Mouse (Mus musculus): ENCODE results near the gene Col20a1. TPM values are rescaled to one million over a fixed set of nuclear protein-coding genes. Genes with fewer than 3 reads are reported as not detected.

Gene Col20a1
- polyA plus RNA-seq (2016; fragmentation: Nextera tagmentation; extraction: Ambion mirVana): 1.3 and 1.7 TPM in 2 replicates

DNA sequence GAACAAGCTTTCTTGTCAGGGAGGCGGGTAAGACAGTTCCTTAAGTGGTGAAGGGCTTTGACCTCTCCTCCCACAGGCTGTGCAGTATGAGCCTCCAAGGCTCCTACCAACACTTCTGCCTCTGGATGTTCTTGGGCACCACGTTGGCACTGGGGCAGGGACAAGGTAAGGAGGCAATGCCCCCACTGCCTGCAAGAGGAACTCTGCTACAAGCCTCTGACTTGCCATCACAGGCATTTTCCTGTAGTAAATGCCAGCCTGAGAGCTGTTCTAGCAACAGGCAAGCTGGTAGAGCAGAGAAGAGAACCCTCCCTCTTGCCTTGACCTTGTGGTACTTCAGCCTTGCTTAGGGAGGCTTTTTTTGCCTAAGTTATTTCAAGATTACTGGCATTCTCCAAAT, at the start of gene Col20a1:
Gene Col20a1 (plus strand): TSS at position 87 of the 400 bp plus-strand sequence.
- H3K36me3 ChIP-seq: peaks cover 26% of the 10 kb centered on the region
- H3K27me3 ChIP-seq: no peaks in the 10 kb centered on the region
- no peak for ATAC-seq (ENCODE audit: insufficient number of reproducible peaks, insufficient read depth, low FRiP score, low TSS enrichment)
- peaks cover 10% of the 10 kb centered on the region; the same call in 1 of the 2 replicates for H3K4me1 ChIP-seq
- WGBS: 46% methylated on average over 2 of the region's 2 CpGs
- no peaks in the 10 kb centered on the region for H3K9me3 ChIP-seq
- H3K4me3 ChIP-seq: no peak within 1 kb of the TSS
- H3K4me2 ChIP-seq (replicated peaks): no peak within 1 kb of the TSS
- 0 out of 2 replicates have a peak within 1 kb of the TSS, but pooled peaks have one; percentile 1 for H3K27ac ChIP-seq
- no peak within 1 kb of the TSS for H3K9ac ChIP-seq

DNA sequence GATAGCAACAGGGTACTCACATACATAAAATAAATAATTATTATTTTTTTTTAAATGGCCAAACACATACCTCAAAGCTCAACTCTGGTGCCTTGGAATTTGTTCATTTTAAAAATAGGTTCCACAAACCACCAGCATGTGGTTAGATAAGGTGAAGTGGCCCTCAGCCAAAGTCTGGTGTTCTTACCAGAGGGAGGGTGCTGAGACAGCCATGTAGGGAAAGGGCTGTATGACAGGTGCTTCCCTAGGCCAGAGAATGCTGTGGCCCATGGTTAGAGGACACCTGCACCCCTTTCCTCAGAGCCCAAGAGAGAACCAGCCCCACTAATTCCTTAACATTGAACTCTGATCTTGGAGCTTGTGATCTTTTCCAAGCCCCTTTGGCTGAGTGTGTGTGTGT, 46.1 kb upstream of the Col20a1 start:
- Histone ChIP-seq H3K9ac (no peak overlapping the region), H3K36me3 (no peaks in the 10 kb centered on the region), H3K27ac (no peak overlapping the region), H3K27me3 (no peaks in the 10 kb centered on the region), H3K4me1 (no peaks in the 10 kb centered on the region), H3K9me3 (no peaks in the 10 kb centered on the region), H3K4me3 (no peak overlapping the region), H3K4me2 (replicated peaks) (no peak overlapping the region)
- ATAC-seq (ENCODE audit: insufficient number of reproducible peaks, insufficient read depth, low FRiP score, low TSS enrichment): no peak

GRCm38 (mm10) chr2:180941869-180942268, 44.5 kb upstream of the Col20a1 start:
- ATAC-seq (ENCODE audit: insufficient number of reproducible peaks, insufficient read depth, low FRiP score, low TSS enrichment): no peak
- no peaks in the 10 kb centered on the region for H3K27me3 ChIP-seq
- no peak overlapping the region for H3K4me2 ChIP-seq (replicated peaks)
- H3K4me1 ChIP-seq: no peaks in the 10 kb centered on the region
- H3K36me3 ChIP-seq: no peaks in the 10 kb centered on the region
- no peaks in the 10 kb centered on the region for H3K9me3 ChIP-seq
- H3K9ac ChIP-seq: no peak overlapping the region
- H3K27ac ChIP-seq: no peak overlapping the region
- no peak overlapping the region for H3K4me3 ChIP-seq

- no peak for ATAC-seq (ENCODE audit: insufficient number of reproducible peaks, insufficient read depth, low FRiP score, low TSS enrichment)
- no peak overlapping the region for H3K27ac ChIP-seq
- H3K4me2 ChIP-seq (replicated peaks): no peak overlapping the region
- no peaks in the 10 kb centered on the region for H3K9me3 ChIP-seq
- 0 out of 2 replicates have a peak, but pooled peaks cover 16% of the 10 kb centered on the region for H3K27me3 ChIP-seq
- no peak overlapping the region for H3K9ac ChIP-seq
- no peaks in the 10 kb centered on the region for H3K36me3 ChIP-seq
- H3K4me3 ChIP-seq: no peak overlapping the region
- WGBS: 8% methylated on average over 1 of the region's 1 CpGs
- H3K4me1 ChIP-seq: peaks cover 16% of the 10 kb centered on the region
Observed at GRCm38 (mm10) chr2:180949947-180950346, 36.4 kb upstream of the Col20a1 start.

- H3K9ac ChIP-seq: no peak overlapping the region
- H3K4me3 ChIP-seq: peak overlapping the region; percentile 58
- H3K4me1 ChIP-seq: peaks cover 18% of the 10 kb centered on the region
- H3K9me3 ChIP-seq: no peaks in the 10 kb centered on the region
- no peaks in the 10 kb centered on the region for H3K36me3 ChIP-seq
- H3K27me3 ChIP-seq: peaks cover 20% of the 10 kb centered on the region
- 10% methylated on average over 9 of the region's 9 CpGs for WGBS
- no peak overlapping the region for H3K27ac ChIP-seq
- no peak for ATAC-seq (ENCODE audit: insufficient number of reproducible peaks, insufficient read depth, low FRiP score, low TSS enrichment)
- H3K4me2 ChIP-seq (replicated peaks): peak overlapping the region; percentile 94
Observed at GRCm38 (mm10) chr2:180952731-180953171, 33.6 kb upstream of the Col20a1 start.

GRCm38 (mm10) chr2:180953638-180954037, 32.7 kb upstream of the Col20a1 start:
- no peaks in the 10 kb centered on the region for H3K9me3 ChIP-seq
- peaks cover 20% of the 10 kb centered on the region for H3K27me3 ChIP-seq
- no peak for ATAC-seq (ENCODE audit: insufficient number of reproducible peaks, insufficient read depth, low FRiP score, low TSS enrichment)
- H3K4me2 ChIP-seq (replicated peaks): peak overlapping the region; percentile 94
- H3K9ac ChIP-seq: peak overlapping the region; percentile 69; the same call in 1 of the 2 replicates
- peak overlapping the region; percentile 58 for H3K4me3 ChIP-seq
- peak overlapping the region; percentile 87; the same call in 1 of the 2 replicates for H3K27ac ChIP-seq
- no peaks in the 10 kb centered on the region for H3K36me3 ChIP-seq
- WGBS: 27% methylated on average over 2 of the region's 2 CpGs
- H3K4me1 ChIP-seq: peaks cover 18% of the 10 kb centered on the region

DNA sequence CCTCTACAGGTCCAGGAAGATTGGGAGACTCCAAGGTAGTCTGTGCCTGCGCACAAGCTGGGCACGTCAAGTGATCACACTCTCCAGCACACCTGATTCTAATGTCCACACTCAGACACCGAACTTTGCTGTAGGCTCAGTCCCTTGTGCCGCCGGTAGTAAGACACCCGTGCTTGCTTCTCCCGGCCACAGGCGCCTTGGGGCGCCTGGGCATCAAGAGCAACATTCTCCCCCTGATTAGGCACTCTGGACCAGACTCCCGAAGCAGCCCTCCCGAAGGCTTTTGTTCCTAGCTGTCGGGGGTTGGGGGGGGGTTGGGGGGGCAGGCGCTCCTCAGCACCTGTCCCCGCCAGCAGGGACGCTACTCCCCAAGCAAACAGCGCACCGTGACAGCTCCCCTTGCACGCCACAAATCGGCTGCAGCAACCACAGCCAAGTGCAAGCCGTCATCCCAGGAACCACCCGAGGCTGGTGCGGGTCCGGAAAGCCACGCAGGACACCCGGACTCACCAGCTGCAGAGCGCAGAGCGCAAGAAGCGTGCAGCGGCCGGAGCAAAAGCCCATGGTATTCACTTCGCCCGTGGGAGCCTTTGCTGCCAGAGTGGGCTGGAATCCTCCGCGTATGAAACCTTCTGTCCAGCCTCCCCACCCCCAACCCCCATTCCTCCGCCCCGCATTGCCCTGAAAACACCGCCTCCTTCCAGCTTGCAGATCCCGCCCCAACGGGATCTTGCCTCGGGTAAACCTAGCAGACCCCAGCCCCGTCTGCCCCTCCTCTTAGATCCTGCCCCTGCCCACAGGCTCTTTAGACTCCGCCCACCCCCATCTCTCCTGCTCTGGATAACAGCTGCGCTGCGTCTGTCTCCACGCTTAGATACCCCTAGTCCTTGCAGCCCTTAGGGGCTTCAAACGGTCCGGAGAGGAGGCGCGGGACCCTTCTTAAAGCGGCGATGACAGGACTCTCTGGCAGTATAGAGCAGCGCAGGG, 32.0 kb upstream of the Col20a1 start, which contains the start of gene Nkain4:
Gene Nkain4 (minus strand): TSS at position 639 of the 987 bp plus-strand sequence.
- Histone ChIP-seq H3K9ac (peak within 1 kb of the TSS; percentile 69), H3K27ac (peak within 1 kb of the TSS; percentile 87), H3K9me3 (no peaks in the 10 kb centered on the region), H3K4me1 (peaks cover 18% of the 10 kb centered on the region), H3K4me2 (replicated peaks) (peak within 1 kb of the TSS; percentile 94), H3K4me3 (peak within 1 kb of the TSS; percentile 58), H3K36me3 (no peaks in the 10 kb centered on the region), H3K27me3 (peaks cover 20% of the 10 kb centered on the region)
- WGBS: under 1% methylated on average over 51 of the region's 52 CpGs
- ATAC-seq (ENCODE audit: insufficient number of reproducible peaks, insufficient read depth, low FRiP score, low TSS enrichment): peak; percentile 91

GRCm38 (mm10) chr2:180959605-180960004, 26.7 kb upstream of the Col20a1 start:
- Histone ChIP-seq H3K4me1 (0 out of 2 replicates have a peak, but pooled peaks cover 3% of the 10 kb centered on the region), H3K36me3 (no peaks in the 10 kb centered on the region), H3K27ac (no peak overlapping the region), H3K9me3 (no peaks in the 10 kb centered on the region), H3K27me3 (peaks cover 5% of the 10 kb centered on the region), H3K4me3 (no peak overlapping the region), H3K9ac (no peak overlapping the region), H3K4me2 (replicated peaks) (no peak overlapping the region)
- no peak for ATAC-seq (ENCODE audit: insufficient number of reproducible peaks, insufficient read depth, low FRiP score, low TSS enrichment)
- 73% methylated on average over 7 of the region's 7 CpGs for WGBS

DNA sequence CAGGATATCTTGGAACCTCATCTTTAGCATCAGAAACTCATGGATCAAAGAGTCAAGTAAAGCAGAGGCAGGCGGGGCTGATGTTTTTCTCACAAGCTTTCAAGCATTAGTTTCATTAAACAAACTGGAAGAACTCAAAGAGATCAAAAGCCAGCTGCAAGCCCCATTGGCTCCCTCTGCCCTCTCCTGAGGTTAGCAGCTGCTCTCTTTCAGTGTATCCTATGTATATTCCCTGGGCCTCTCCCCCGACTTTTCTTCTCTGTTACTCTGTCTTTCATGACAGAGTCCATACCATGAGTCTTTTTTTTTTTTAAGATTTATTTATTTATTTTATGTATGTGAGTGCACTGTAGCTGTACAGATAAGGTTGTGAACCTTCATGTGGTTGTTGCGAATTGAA, 26.1 kb upstream of the Col20a1 start:
- H3K4me2 ChIP-seq (replicated peaks): no peak overlapping the region
- no peaks in the 10 kb centered on the region for H3K4me1 ChIP-seq
- peaks cover 5% of the 10 kb centered on the region for H3K27me3 ChIP-seq
- no peaks in the 10 kb centered on the region for H3K36me3 ChIP-seq
- no peak overlapping the region for H3K9ac ChIP-seq
- no peak for ATAC-seq (ENCODE audit: insufficient number of reproducible peaks, insufficient read depth, low FRiP score, low TSS enrichment)
- no peaks in the 10 kb centered on the region for H3K9me3 ChIP-seq
- WGBS: 78% methylated on average over 3 of the region's 3 CpGs
- no peak overlapping the region for H3K27ac ChIP-seq
- H3K4me3 ChIP-seq: no peak overlapping the region

DNA sequence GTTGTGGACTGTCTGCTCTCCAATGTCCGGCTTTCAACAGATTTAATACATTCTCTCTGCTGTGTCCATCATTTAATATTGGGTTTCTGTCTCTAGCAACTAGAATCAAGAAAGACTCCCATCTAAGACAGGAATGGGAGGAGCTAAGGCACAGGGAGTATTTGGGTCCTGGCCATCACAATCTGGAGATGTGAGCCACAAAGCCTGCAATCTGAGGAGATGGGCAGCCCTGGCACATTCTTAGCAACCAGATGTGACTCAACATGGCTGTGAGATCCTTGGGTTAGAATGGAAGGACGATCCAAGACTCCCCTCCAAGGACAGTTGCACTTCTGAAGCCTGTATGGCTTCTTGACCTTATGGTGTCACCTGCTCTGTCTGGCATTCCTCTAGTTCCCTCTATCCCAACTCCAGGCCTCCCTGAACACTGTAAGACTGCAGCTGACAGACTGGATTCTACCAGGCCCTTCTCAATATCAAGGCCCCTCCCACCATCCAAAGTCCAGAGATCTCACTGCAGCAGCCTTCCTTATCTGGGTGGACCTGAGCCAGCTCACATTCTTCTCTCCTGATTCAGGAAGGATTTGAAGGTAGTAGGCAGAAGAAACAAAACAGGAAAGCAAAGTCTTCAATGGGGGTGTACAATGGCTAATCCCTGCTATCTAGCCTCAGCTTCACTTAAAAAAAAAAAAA, 23.6 kb upstream of the Col20a1 start:
- H3K9ac ChIP-seq: no peak overlapping the region
- H3K4me2 ChIP-seq (replicated peaks): no peak overlapping the region
- H3K27ac ChIP-seq: no peak overlapping the region
- no peak overlapping the region for H3K4me3 ChIP-seq
- H3K27me3 ChIP-seq: no peaks in the 10 kb centered on the region
- WGBS: 64% methylated on average over 2 of the region's 2 CpGs
- ATAC-seq (ENCODE audit: insufficient number of reproducible peaks, insufficient read depth, low FRiP score, low TSS enrichment): no peak
- H3K36me3 ChIP-seq: no peaks in the 10 kb centered on the region
- H3K4me1 ChIP-seq: no peaks in the 10 kb centered on the region; the same call in 1 of the 2 replicates
- H3K9me3 ChIP-seq: no peaks in the 10 kb centered on the region

DNA sequence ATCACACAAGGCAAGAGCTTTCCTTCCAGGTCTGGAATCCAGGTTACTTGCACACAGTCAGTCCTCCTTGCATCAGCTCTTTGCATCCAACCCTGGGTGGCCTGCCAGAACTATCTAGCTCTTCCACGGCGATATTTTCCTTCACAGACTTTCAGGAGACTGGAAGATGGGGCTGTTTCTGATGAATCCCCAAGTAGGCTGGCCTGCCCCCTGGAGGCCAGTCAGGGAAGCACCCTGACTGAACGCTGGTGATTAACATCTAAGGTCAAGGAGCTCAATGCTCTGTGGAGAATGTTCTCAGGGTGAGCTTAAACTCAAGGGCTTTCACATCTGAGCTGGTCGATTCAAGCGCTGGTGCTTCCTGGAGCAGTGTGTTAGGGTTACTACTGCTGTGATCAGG, 22.4 kb upstream of the Col20a1 start:
- no peak overlapping the region for H3K4me2 ChIP-seq (replicated peaks)
- H3K9ac ChIP-seq: no peak overlapping the region
- no peak for ATAC-seq (ENCODE audit: insufficient number of reproducible peaks, insufficient read depth, low FRiP score, low TSS enrichment)
- no peaks in the 10 kb centered on the region for H3K27me3 ChIP-seq
- H3K4me3 ChIP-seq: no peak overlapping the region
- H3K27ac ChIP-seq: no peak overlapping the region
- H3K9me3 ChIP-seq: no peaks in the 10 kb centered on the region
- WGBS: 3% methylated on average over 5 of the region's 5 CpGs
- peaks cover 10% of the 10 kb centered on the region; the same call in 1 of the 2 replicates for H3K4me1 ChIP-seq
- 0 out of 2 replicates have a peak, but pooled peaks cover 3% of the 10 kb centered on the region for H3K36me3 ChIP-seq

All from embryonic facial prominence, embryonic 12.5 days (tissue).